Mouse (Mus musculus) kidney, postnatal 0 days (tissue): ENCODE results near the gene Sptssb. TPM values are rescaled to one million over a fixed set of nuclear protein-coding genes. Genes with fewer than 3 reads are reported as not detected.

ENCODE experiments used
- ATAC-seq: fragments of 200-750 bp; cut with Nextera tagmentation; replicated peaks from 2 replicates; pipeline ENCODE4 v1.8.0; 2017; ENCODE audit warnings: low read depth, moderate number of reproducible peaks, moderate TSS enrichment, moderate library complexity; ENCODE audit not compliant: low FRiP score
- DNase-seq: peaks from one replicate; pipeline ENCODE4 v3.0.0-alpha.2; 2016; ENCODE audit warnings: low spot score
- H3K27ac ChIP-seq: fragments of 300-500 bp; sonication (generic); 2 replicates; pipeline ENCODE4 v1.5.1; 2014; ENCODE audit warnings: mild to moderate bottlenecking
- H3K27me3 ChIP-seq: fragments of 300-500 bp; sonication (generic); 2 replicates; pipeline ENCODE4 v1.6.1; 2014; ENCODE audit warnings: low read length, mixed read lengths; ENCODE audit not compliant: insufficient read depth
- H3K36me3 ChIP-seq: fragments of 300-500 bp; sonication (generic); 2 replicates; pipeline ENCODE4 v1.6.1; 2014; ENCODE audit warnings: low read length, mixed read lengths; ENCODE audit not compliant: insufficient read depth
- H3K4me1 ChIP-seq: fragments of 300-500 bp; sonication (generic); replicated peaks from 2 replicates; pipeline ENCODE4 v1.6.1; 2014; ENCODE audit warnings: antibody characterized with exemption, low read length, mixed read lengths; ENCODE audit not compliant: insufficient read depth
- H3K4me2 ChIP-seq: fragments of 300-500 bp; sonication (generic); 2 replicates; pipeline ENCODE4 v1.6.1; 2014; ENCODE audit warnings: mild to moderate bottlenecking, low read length, moderate library complexity, mixed read lengths
- H3K4me3 ChIP-seq: fragments of 300-500 bp; sonication (generic); replicated peaks from 2 replicates; pipeline ENCODE4 v1.5.1; 2014; ENCODE audit warnings: low read depth, low read length
- H3K9ac ChIP-seq: fragments of 300-500 bp; sonication (generic); 2 replicates; pipeline ENCODE4 v1.6.1; 2014; ENCODE audit warnings: low read depth, low read length
- H3K9me3 ChIP-seq: fragments of 300-500 bp; sonication (generic); replicated peaks from 2 replicates; pipeline ENCODE4 v1.6.1; 2016; ENCODE audit warnings: low read length, inconsistent platforms, mixed read lengths
- CTCF ChIP-seq: IDR thresholded peaks from 2 replicates; pipeline ENCODE4 v1.5.1; 2016; ENCODE audit warnings: antibody characterized with exemption, low read depth, mild to moderate bottlenecking, moderate library complexity
- WGBS: fragments of 180-500 bp; shearing (Covaris S2); extraction: QIAGEN DNeasy Blood & Tissue Kit; methylation state at CpG from one replicate; pipeline ENCODE4 v1.1.7; 2014; 5-methylcytosine and 5-hydroxymethylcytosine counted together
- polyA plus RNA-seq: library from polyadenylated mRNA; unstranded; fragments of >200 nt; fragmentation: Nextera tagmentation; extraction: Ambion mirVana; gene quantifications from 2 replicates; pipeline ENCODE4 v1.2.1, GENCODE M21; 2015

The Sptssb gene
- polyA plus RNA-seq, 1 experiment from 2014 or later = 23.0 TPM

- H3K9me3 ChIP-seq = no peaks in the 10 kb centered on the region
- H3K4me2 ChIP-seq = no peak overlapping the region
- no peak for ATAC-seq
- no peak overlapping the region for H3K27ac ChIP-seq
- H3K9ac ChIP-seq = no peak overlapping the region
- no peaks in the 10 kb centered on the region for H3K4me1 ChIP-seq
- no peaks in the 10 kb centered on the region for H3K27me3 ChIP-seq
- H3K4me3 ChIP-seq = no peak overlapping the region
- DNase-seq = no peak
- no peak for TF ChIP-seq CTCF
- WGBS = 82% methylated on average over 1 of the region's 1 CpGs
- no peaks in the 10 kb centered on the region for H3K36me3 ChIP-seq
Observed at GRCm38 (mm10) chr3:69803137-69803536, 56.6 kb downstream of the Sptssb start.

- no peak for TF ChIP-seq CTCF
- Histone ChIP-seq H3K9me3 (no peaks in the 10 kb centered on the region), H3K27me3 (no peaks in the 10 kb centered on the region)
Observed at GRCm38 (mm10) chr3:69800829-69801384, 58.8 kb downstream of the Sptssb start.

GRCm38 (mm10) chr3:69799096-69799495, 60.6 kb downstream of the Sptssb start:
- Histone ChIP-seq H3K9me3 (no peaks in the 10 kb centered on the region), H3K4me1 (no peaks in the 10 kb centered on the region), H3K27me3 (no peaks in the 10 kb centered on the region), H3K4me3 (no peak overlapping the region), H3K36me3 (no peaks in the 10 kb centered on the region), H3K4me2 (no peak overlapping the region), H3K9ac (no peak overlapping the region), H3K27ac (no peak overlapping the region)
- ATAC-seq (no peak), DNase-seq (no peak)
- WGBS = 73% methylated on average over 1 of the region's 1 CpGs
- no peak for TF ChIP-seq CTCF

More at GRCm38 (mm10) chr3:69800829-69801384, 58.8 kb downstream of the Sptssb start:
- no peak overlapping the region for H3K4me3 ChIP-seq
- H3K36me3 ChIP-seq = no peaks in the 10 kb centered on the region
- no peak overlapping the region for H3K9ac ChIP-seq
- no peak overlapping the region for H3K27ac ChIP-seq
- DNase-seq (no peak), ATAC-seq (no peak)
- H3K4me2 ChIP-seq = no peak overlapping the region
- 24% methylated on average over 7 of the region's 7 CpGs for WGBS
- H3K4me1 ChIP-seq = no peaks in the 10 kb centered on the region

- Histone ChIP-seq H3K27ac (no peak overlapping the region), H3K27me3 (no peaks in the 10 kb centered on the region), H3K36me3 (no peaks in the 10 kb centered on the region), H3K4me2 (no peak overlapping the region), H3K4me3 (no peak overlapping the region), H3K9me3 (no peaks in the 10 kb centered on the region), H3K9ac (no peak overlapping the region), H3K4me1 (no peaks in the 10 kb centered on the region)
- DNase-seq = no peak
- 65% methylated on average over 2 of the region's 2 CpGs for WGBS
- ATAC-seq = no peak
- TF ChIP-seq CTCF = no peak
Observed at GRCm38 (mm10) chr3:69797969-69798368, 61.8 kb downstream of the Sptssb start.

- TF ChIP-seq CTCF = no peak
- Histone ChIP-seq H3K4me1 (no peaks in the 10 kb centered on the region), H3K27ac (no peak overlapping the region), H3K36me3 (no peaks in the 10 kb centered on the region), H3K27me3 (no peaks in the 10 kb centered on the region), H3K4me3 (no peak overlapping the region), H3K9ac (no peak overlapping the region), H3K4me2 (no peak overlapping the region), H3K9me3 (no peaks in the 10 kb centered on the region)
- ATAC-seq (no peak), DNase-seq (no peak)
- WGBS = 71% methylated on average over 4 of the region's 4 CpGs
Observed at GRCm38 (mm10) chr3:69797533-69797932, 62.2 kb downstream of the Sptssb start.

GRCm38 (mm10) chr3:69792823-69793417, 66.8 kb downstream of the Sptssb start:
- Histone ChIP-seq H3K4me3 (no peak overlapping the region), H3K27me3 (no peaks in the 10 kb centered on the region), H3K4me2 (no peak overlapping the region), H3K36me3 (no peaks in the 10 kb centered on the region), H3K4me1 (no peaks in the 10 kb centered on the region), H3K9me3 (no peaks in the 10 kb centered on the region), H3K9ac (no peak overlapping the region), H3K27ac (no peak overlapping the region)
- ATAC-seq = no peak
- 67% methylated on average over 3 of the region's 3 CpGs for WGBS
- DNase-seq = no peak
- TF ChIP-seq CTCF = no peak

- no peak for TF ChIP-seq CTCF
- Histone ChIP-seq H3K27ac (no peak overlapping the region), H3K4me1 (no peaks in the 10 kb centered on the region), H3K9me3 (no peaks in the 10 kb centered on the region), H3K4me2 (no peak overlapping the region), H3K9ac (no peak overlapping the region), H3K27me3 (no peaks in the 10 kb centered on the region), H3K36me3 (no peaks in the 10 kb centered on the region), H3K4me3 (no peak overlapping the region)
- 35% methylated on average over 4 of the region's 4 CpGs for WGBS
- ATAC-seq (no peak), DNase-seq (no peak)
Observed at GRCm38 (mm10) chr3:69779246-69779796, 80.4 kb downstream of the Sptssb start.
